Mouse (Mus musculus) stomach, embryonic 15.5 days (tissue): ENCODE results near the gene Rufy4. TPM values are rescaled to one million over a fixed set of nuclear protein-coding genes. Genes with fewer than 3 reads are reported as not detected.

ENCODE experiments used
- ATAC-seq: fragments of 200-750 bp; cut with Nextera tagmentation; 2 replicates; pipeline ENCODE4 v1.8.0; 2017; ENCODE audit warnings: low read depth, moderate number of reproducible peaks, moderate TSS enrichment; ENCODE audit not compliant: insufficient read depth, low FRiP score
- H3K27ac ChIP-seq: fragments of 300-500 bp; sonication (generic); 2 replicates; pipeline ENCODE4 v1.5.1; 2015; ENCODE audit warnings: mild to moderate bottlenecking, inconsistent platforms
- H3K27me3 ChIP-seq: fragments of 300-500 bp; sonication (generic); replicated peaks from 2 replicates; pipeline ENCODE4 v1.6.1; 2015; ENCODE audit warnings: inconsistent platforms
- H3K36me3 ChIP-seq: fragments of 300-500 bp; sonication (generic); 2 replicates; pipeline ENCODE4 v1.6.1; 2015; ENCODE audit warnings: inconsistent platforms
- H3K4me1 ChIP-seq: fragments of 300-500 bp; sonication (generic); 2 replicates; pipeline ENCODE4 v1.6.1; 2015; ENCODE audit warnings: inconsistent platforms
- H3K4me2 ChIP-seq: fragments of 300-500 bp; sonication (generic); 2 replicates; pipeline ENCODE4 v1.6.1; 2015; ENCODE audit warnings: mild to moderate bottlenecking, inconsistent platforms
- H3K4me3 ChIP-seq: fragments of 300-500 bp; sonication (generic); replicated peaks from 2 replicates; pipeline ENCODE4 v1.5.1; 2015; ENCODE audit warnings: inconsistent platforms
- H3K9ac ChIP-seq: fragments of 300-500 bp; sonication (generic); 2 replicates; pipeline ENCODE4 v1.6.1; 2015; ENCODE audit warnings: inconsistent platforms
- H3K9me3 ChIP-seq: fragments of 300-500 bp; sonication (generic); 2 replicates; pipeline ENCODE4 v1.6.1; 2016; ENCODE audit warnings: inconsistent platforms
- WGBS: fragments of 180-500 bp; shearing (Covaris S2); methylation state at CpG from one replicate; pipeline ENCODE4 v1.1.7; 2015; 5-methylcytosine and 5-hydroxymethylcytosine counted together
- polyA plus RNA-seq: library from polyadenylated mRNA; unstranded; fragments of >200 nt; fragmentation: Nextera tagmentation; extraction: Ambion mirVana; gene quantifications from 2 replicates; pipeline ENCODE4 v1.2.1, GENCODE M21; 2015

Gene Rufy4
- polyA plus RNA-seq, 1 experiment from 2014 or later: 0.23 TPM

GRCm38 (mm10) chr1:74091611-74092224 lies 33.6 kb upstream of the Rufy4 start:
- H3K27ac ChIP-seq: peak overlapping the region; percentile 73
- H3K9me3 ChIP-seq: no peaks in the 10 kb centered on the region
- no peak; the same call in 1 of the 2 replicates for ATAC-seq
- peaks cover 26% of the 10 kb centered on the region for H3K4me1 ChIP-seq
- WGBS: 28% methylated on average over 6 of the region's 6 CpGs
- no peaks in the 10 kb centered on the region for H3K36me3 ChIP-seq
- H3K4me3 ChIP-seq: no peak overlapping the region
- H3K27me3 ChIP-seq: peaks cover 12% of the 10 kb centered on the region; the same call in 1 of the 2 replicates
- peak overlapping the region; percentile 48 for H3K4me2 ChIP-seq
- H3K9ac ChIP-seq: no peak overlapping the region

GRCm38 (mm10) chr1:74092242-74092641 lies 33.1 kb upstream of the Rufy4 start:
- no peak for ATAC-seq
- peak overlapping the region; percentile 67 for H3K27ac ChIP-seq
- H3K36me3 ChIP-seq: no peaks in the 10 kb centered on the region
- H3K4me2 ChIP-seq: no peak overlapping the region
- H3K9ac ChIP-seq: no peak overlapping the region
- no peak overlapping the region for H3K4me3 ChIP-seq
- no peaks in the 10 kb centered on the region for H3K9me3 ChIP-seq
- peaks cover 14% of the 10 kb centered on the region; the same call in 1 of the 2 replicates for H3K27me3 ChIP-seq
- 57% methylated on average over 10 of the region's 10 CpGs for WGBS
- peaks cover 26% of the 10 kb centered on the region for H3K4me1 ChIP-seq

GRCm38 (mm10) chr1:74093447-74093846 lies 31.9 kb upstream of the Rufy4 start:
- ATAC-seq: no peak
- 76% methylated on average over 5 of the region's 5 CpGs for WGBS
- Histone ChIP-seq H3K27me3 (peaks cover 22% of the 10 kb centered on the region), H3K36me3 (no peaks in the 10 kb centered on the region), H3K27ac (no peak overlapping the region), H3K9ac (no peak overlapping the region), H3K4me2 (no peak overlapping the region), H3K9me3 (no peaks in the 10 kb centered on the region), H3K4me1 (peaks cover 33% of the 10 kb centered on the region), H3K4me3 (no peak overlapping the region)

- Histone ChIP-seq H3K4me1 (peaks cover 44% of the 10 kb centered on the region), H3K4me2 (no peak overlapping the region), H3K36me3 (no peaks in the 10 kb centered on the region), H3K4me3 (no peak overlapping the region), H3K9me3 (no peaks in the 10 kb centered on the region), H3K27me3 (peaks cover 28% of the 10 kb centered on the region), H3K9ac (no peak overlapping the region), H3K27ac (no peak overlapping the region)
- ATAC-seq: 0 out of 2 replicates have a peak, but pooled peaks have one; percentile 17
- 44% methylated on average over 7 of the region's 7 CpGs for WGBS
Measured at GRCm38 (mm10) chr1:74094497-74095270, 30.7 kb upstream of the Rufy4 start.

- Histone ChIP-seq H3K4me3 (no peak overlapping the region), H3K27ac (no peak overlapping the region), H3K4me1 (peaks cover 46% of the 10 kb centered on the region), H3K9ac (no peak overlapping the region), H3K9me3 (no peaks in the 10 kb centered on the region), H3K27me3 (peaks cover 28% of the 10 kb centered on the region), H3K36me3 (no peaks in the 10 kb centered on the region), H3K4me2 (no peak overlapping the region)
- ATAC-seq: no peak
- WGBS: 54% methylated on average over 6 of the region's 6 CpGs
Measured at GRCm38 (mm10) chr1:74095296-74095695, 30.0 kb upstream of the Rufy4 start.

GRCm38 (mm10) chr1:74095728-74096127 lies 29.6 kb upstream of the Rufy4 start:
- 55% methylated on average over 3 of the region's 3 CpGs for WGBS
- Histone ChIP-seq H3K4me3 (no peak overlapping the region), H3K27me3 (peaks cover 31% of the 10 kb centered on the region), H3K36me3 (no peaks in the 10 kb centered on the region), H3K9me3 (no peaks in the 10 kb centered on the region), H3K9ac (no peak overlapping the region), H3K4me2 (no peak overlapping the region), H3K4me1 (peaks cover 43% of the 10 kb centered on the region), H3K27ac (no peak overlapping the region)
- ATAC-seq: no peak

GRCm38 (mm10) chr1:74098004-74099000 lies 27.0 kb upstream of the Rufy4 start:
- peak overlapping the region; percentile 22; the same call in 1 of the 2 replicates for H3K9ac ChIP-seq
- H3K4me3 ChIP-seq: peak overlapping the region; percentile 48
- peak; percentile 15; the same call in 1 of the 2 replicates for ATAC-seq
- peaks cover 28% of the 10 kb centered on the region for H3K4me1 ChIP-seq
- H3K4me2 ChIP-seq: peak overlapping the region; percentile 92
- under 1% methylated on average over 58 of the region's 58 CpGs for WGBS
- H3K27ac ChIP-seq: peak overlapping the region; percentile 63; the same call in 1 of the 2 replicates
- H3K36me3 ChIP-seq: no peaks in the 10 kb centered on the region
- no peaks in the 10 kb centered on the region for H3K9me3 ChIP-seq
- peaks cover 32% of the 10 kb centered on the region for H3K27me3 ChIP-seq

- ATAC-seq: 0 out of 2 replicates have a peak, but pooled peaks have one; percentile 3
Measured at GRCm38 (mm10) chr1:74099001-74099435, 26.3 kb upstream of the Rufy4 start.

GRCm38 (mm10) chr1:74103654-74104353 lies 21.5 kb upstream of the Rufy4 start:
- WGBS: 23% methylated on average over 6 of the region's 6 CpGs
- ATAC-seq: no peak
- Histone ChIP-seq H3K9ac (no peak overlapping the region), H3K36me3 (no peaks in the 10 kb centered on the region), H3K9me3 (no peaks in the 10 kb centered on the region), H3K4me3 (no peak overlapping the region), H3K27ac (no peak overlapping the region), H3K4me2 (no peak overlapping the region), H3K27me3 (peaks cover 6% of the 10 kb centered on the region; the same call in 1 of the 2 replicates), H3K4me1 (peaks cover 23% of the 10 kb centered on the region)

More at GRCm38 (mm10) chr1:74099001-74099435, 26.3 kb upstream of the Rufy4 start:
- peaks cover 32% of the 10 kb centered on the region for H3K27me3 ChIP-seq
- peak overlapping the region; percentile 48 for H3K4me3 ChIP-seq
- no peak overlapping the region for H3K9ac ChIP-seq
- peak overlapping the region; percentile 63; the same call in 1 of the 2 replicates for H3K27ac ChIP-seq
- no peaks in the 10 kb centered on the region for H3K9me3 ChIP-seq
- H3K4me2 ChIP-seq: peak overlapping the region; percentile 92
- H3K4me1 ChIP-seq: peaks cover 33% of the 10 kb centered on the region
- H3K36me3 ChIP-seq: no peaks in the 10 kb centered on the region
- 2% methylated on average over 13 of the region's 14 CpGs for WGBS

- Histone ChIP-seq H3K27ac (no peak overlapping the region), H3K36me3 (no peaks in the 10 kb centered on the region), H3K4me1 (peaks cover 13% of the 10 kb centered on the region), H3K4me3 (no peak overlapping the region), H3K4me2 (no peak overlapping the region), H3K9me3 (no peaks in the 10 kb centered on the region), H3K9ac (no peak overlapping the region), H3K27me3 (0 out of 2 replicates have a peak, but pooled peaks cover 1% of the 10 kb centered on the region)
- WGBS: 80% methylated on average over 4 of the region's 4 CpGs
- no peak for ATAC-seq
Measured at GRCm38 (mm10) chr1:74105660-74106059, 19.7 kb upstream of the Rufy4 start.

GRCm38 (mm10) chr1:74106214-74106613 lies 19.1 kb upstream of the Rufy4 start:
- peaks cover 15% of the 10 kb centered on the region for H3K4me1 ChIP-seq

More at GRCm38 (mm10) chr1:74106214-74106613, 19.1 kb upstream of the Rufy4 start:
- H3K27me3 ChIP-seq: no peaks in the 10 kb centered on the region
- no peak overlapping the region for H3K4me3 ChIP-seq
- no peaks in the 10 kb centered on the region for H3K36me3 ChIP-seq
- H3K9ac ChIP-seq: no peak overlapping the region
- no peak for ATAC-seq
- 64% methylated on average over 6 of the region's 6 CpGs for WGBS
- no peak overlapping the region for H3K27ac ChIP-seq
- no peaks in the 10 kb centered on the region for H3K9me3 ChIP-seq
- H3K4me2 ChIP-seq: no peak overlapping the region
